In genomic region chr7:67520959-67521358, GRCm38 (mm10) we compare ENCODE assay signal across 12 mouse cellular contexts.
DNase-seq lines count a peak whose midpoint lies in the region; ATAC-seq and TF ChIP-seq lines count a peak whose summit lies in the region.
"Had no signal": no experiment of that assay in that cellular context is flagged by ENCODE, and none has a peak within 500 bp of the region (broad histone marks: within the 10 kb centered on the region; RNA-seq: fewer than 3 reads in every experiment).

No protein-coding gene starts in this region.

- TF ChIP-seq EP300 in liver, embryonic 14.5 days (IDR thresholded peaks at IDR 0.05; ENCODE audit: low read depth), result no peak

- WGBS in embryonic facial prominence, embryonic 11.5 days, result 80% methylated on average over 4 of the region's 4 CpGs
- 81% methylated on average over 4 of the region's 4 CpGs for WGBS in embryonic facial prominence, embryonic 10.5 days
- WGBS in liver, embryonic 14.5 days (ENCODE audit: insufficient replicate concordance), result 53% methylated on average over 4 of the region's 4 CpGs
- 56% methylated on average over 4 of the region's 4 CpGs for WGBS in liver, embryonic 12.5 days (ENCODE audit: insufficient replicate concordance)

- no peaks in the 10 kb centered on the region for H3K4me1 ChIP-seq in embryonic facial prominence, embryonic 11.5 days (ENCODE audit: control insufficient read depth, insufficient read depth, low read length)
- no peaks in the 10 kb centered on the region for H3K4me1 ChIP-seq in embryonic facial prominence, embryonic 10.5 days
- no peaks in the 10 kb centered on the region for H3K4me1 ChIP-seq in liver, embryonic 14.5 days (replicated peaks; ENCODE audit: control insufficient read depth in 2 of 2, insufficient read depth in 2 of 2, low read length in 1 of 2)
- H3K4me1 ChIP-seq in liver, embryonic 12.5 days, result no peaks in the 10 kb centered on the region
- no peaks in the 10 kb centered on the region for H3K4me1 ChIP-seq in embryonic fibroblast, embryonic 13.5 days (ENCODE audit: control insufficient read depth, insufficient read depth, low read length)
- H3K4me1 ChIP-seq: limb, embryonic 10.5 days had no signal

- TF ChIP-seq POLR2A in embryonic fibroblast, embryonic 13.5 days (IDR thresholded peaks at IDR 0.05; ENCODE audit: low read depth, low read length), result no peak

- no peak for ATAC-seq in embryonic facial prominence, embryonic 11.5 days (replicated peaks; ENCODE audit: insufficient number of reproducible peaks, low FRiP score, low TSS enrichment, low read depth)
- no peak for ATAC-seq in liver, embryonic 14.5 days (ENCODE audit: insufficient read depth)
- no peak for ATAC-seq in liver, embryonic 12.5 days

- no peak overlapping the region for H3K4me2 ChIP-seq in embryonic facial prominence, embryonic 11.5 days (ENCODE audit: low read depth, low read length)
- no peak overlapping the region for H3K4me2 ChIP-seq in liver, embryonic 14.5 days (ENCODE audit: low read depth)
- no peak overlapping the region for H3K4me2 ChIP-seq in liver, embryonic 12.5 days
- H3K4me2 ChIP-seq: hindbrain, embryonic 12.5 days; midbrain, embryonic 12.5 days had no signal

- H3K36me3 ChIP-seq in embryonic facial prominence, embryonic 11.5 days (replicated peaks; ENCODE audit: control insufficient read depth, insufficient read depth, low read depth, low read length), result no peaks in the 10 kb centered on the region
- H3K36me3 ChIP-seq in embryonic facial prominence, embryonic 10.5 days (replicated peaks), result no peaks in the 10 kb centered on the region
- no peaks in the 10 kb centered on the region for H3K36me3 ChIP-seq in liver, embryonic 14.5 days (replicated peaks; ENCODE audit: control insufficient read depth, insufficient read depth, low read depth)
- H3K36me3 ChIP-seq in liver, embryonic 12.5 days, result no peaks in the 10 kb centered on the region
- H3K36me3 ChIP-seq: hindbrain, embryonic 12.5 days; limb, embryonic 10.5 days; midbrain, embryonic 12.5 days had no signal

- no peak overlapping the region for H3K4me3 ChIP-seq in embryonic facial prominence, embryonic 11.5 days (ENCODE audit: low read depth, low read length)
- H3K4me3 ChIP-seq in embryonic facial prominence, embryonic 10.5 days, result no peak overlapping the region
- H3K4me3 ChIP-seq in liver, embryonic 14.5 days (ENCODE audit: insufficient read depth in 1 of 2, low read depth in 2 of 2, low read length in 2 of 2), result no peak overlapping the region
- no peak overlapping the region for H3K4me3 ChIP-seq in liver, embryonic 12.5 days
- no peak overlapping the region for H3K4me3 ChIP-seq in embryonic fibroblast, embryonic 13.5 days (ENCODE audit: insufficient read depth, low read length)
- H3K4me3 ChIP-seq: hindbrain, embryonic 12.5 days; limb, embryonic 10.5 days; midbrain, embryonic 12.5 days had no signal

- no peaks in the 10 kb centered on the region for H3K27me3 ChIP-seq in embryonic facial prominence, embryonic 11.5 days (ENCODE audit: control insufficient read depth, insufficient read depth, low read length)
- H3K27me3 ChIP-seq in embryonic facial prominence, embryonic 10.5 days (replicated peaks; ENCODE audit: low read depth, poor library complexity, severe bottlenecking), result no peaks in the 10 kb centered on the region
- H3K27me3 ChIP-seq in liver, embryonic 14.5 days (ENCODE audit: control insufficient read depth, insufficient read depth, low read length), result no peaks in the 10 kb centered on the region
- H3K27me3 ChIP-seq in liver, embryonic 12.5 days (replicated peaks), result no peaks in the 10 kb centered on the region
- H3K27me3 ChIP-seq: hindbrain, embryonic 12.5 days; midbrain, embryonic 12.5 days had no signal

- no peak overlapping the region for H3K27ac ChIP-seq in embryonic facial prominence, embryonic 11.5 days (replicated peaks; ENCODE audit: low read depth, low read length)
- no peak overlapping the region for H3K27ac ChIP-seq in embryonic facial prominence, embryonic 10.5 days (replicated peaks)
- no peak overlapping the region for H3K27ac ChIP-seq in liver, embryonic 14.5 days
- no peak overlapping the region for H3K27ac ChIP-seq in liver, embryonic 12.5 days
- H3K27ac ChIP-seq in embryonic fibroblast, embryonic 13.5 days (ENCODE audit: insufficient read depth, low read length), result no peak overlapping the region
- H3K27ac ChIP-seq: hindbrain, embryonic 12.5 days; limb, embryonic 10.5 days; midbrain, embryonic 12.5 days had no signal

- DNase-seq in embryonic facial prominence, embryonic 11.5 days (ENCODE audit: low spot score), result peak; percentile 33
- DNase-seq in embryonic facial prominence, embryonic 10.5 days (ENCODE audit: low spot score), result no peak
- DNase-seq in liver, embryonic 14.5 days (ENCODE audit: low read depth in 3 of 3, low spot score in 3 of 3), result no peak
- DNase-seq in thymus, postnatal 14 days, result peak; percentile 61
- no peak for DNase-seq in Muller cell, postnatal 12 days (ENCODE audit: inconsistent ontology term)
- DNase-seq in layer of hippocampus, adult 9-11 months, result no peak

- peak; percentile 33 for TF ChIP-seq CTCF in liver, embryonic 14.5 days (IDR thresholded peaks at IDR 0.05; ENCODE audit: low read depth)
- TF ChIP-seq CTCF in embryonic fibroblast, embryonic 13.5 days (IDR thresholded peaks at IDR 0.05; ENCODE audit: borderline replicate concordance, insufficient read depth, low read length), result peak; percentile 35; the same call in 1 of the 2 replicates

- no peaks in the 10 kb centered on the region for H3K9me3 ChIP-seq in embryonic facial prominence, embryonic 11.5 days (replicated peaks; ENCODE audit: control insufficient read depth, low read length)
- no peaks in the 10 kb centered on the region for H3K9me3 ChIP-seq in embryonic facial prominence, embryonic 10.5 days
- no peaks in the 10 kb centered on the region for H3K9me3 ChIP-seq in liver, embryonic 14.5 days (ENCODE audit: control insufficient read depth, low read length)
- no peaks in the 10 kb centered on the region for H3K9me3 ChIP-seq in liver, embryonic 12.5 days (replicated peaks)
- H3K9me3 ChIP-seq: G1E; hindbrain, embryonic 12.5 days; limb, embryonic 10.5 days; midbrain, embryonic 12.5 days had no signal

- no peak overlapping the region for H3K9ac ChIP-seq in embryonic facial prominence, embryonic 11.5 days (replicated peaks; ENCODE audit: low read length)
- H3K9ac ChIP-seq in liver, embryonic 14.5 days (replicated peaks), result no peak overlapping the region
- H3K9ac ChIP-seq in liver, embryonic 12.5 days, result no peak overlapping the region
- H3K9ac ChIP-seq: hindbrain, embryonic 12.5 days; midbrain, embryonic 12.5 days had no signal

Comparison
In these comparisons a context has a peak if more than half of its experiments do, and no peak if none do; other contexts are left out.
1. DNase-seq: peak in embryonic facial prominence, embryonic 11.5 days (single experiment) and thymus, postnatal 14 days (single experiment); none in embryonic facial prominence, embryonic 10.5 days (single experiment), liver, embryonic 14.5 days (0 of 3), Muller cell, postnatal 12 days (single experiment) and layer of hippocampus, adult 9-11 months (single experiment).